10 mouse cellular contexts compared by ENCODE assay signal in genomic region chr4:45549514-45549913, GRCm38 (mm10). TPM values are rescaled to one million over a fixed set of nuclear protein-coding genes. Genes with fewer than 3 reads are reported as not detected.
DNase-seq lines count a peak whose midpoint lies in the region; ATAC-seq lines count a peak whose summit lies in the region.
"Had no signal": no experiment of that assay in that cellular context is flagged by ENCODE, and none has a peak within 500 bp of the region (broad histone marks: within the 10 kb centered on the region; RNA-seq: fewer than 3 reads in every experiment).

No protein-coding gene starts in this region.

- H3K27me3 ChIP-seq in forebrain, embryonic 11.5 days (ENCODE audit: control insufficient read depth, insufficient read depth, low read length) = no peaks in the 10 kb centered on the region
- H3K27me3 ChIP-seq in forebrain, embryonic 10.5 days (ENCODE audit: poor library complexity, severe bottlenecking) = no peaks in the 10 kb centered on the region
- no peaks in the 10 kb centered on the region for H3K27me3 ChIP-seq in embryonic facial prominence, embryonic 10.5 days (replicated peaks; ENCODE audit: low read depth, poor library complexity, severe bottlenecking)
- H3K27me3 ChIP-seq: heart, embryonic 15.5 days; neural tube, embryonic 12.5 days had no signal

- H3K4me3 ChIP-seq in forebrain, embryonic 11.5 days (ENCODE audit: low read depth, low read length) = no peak overlapping the region
- no peak overlapping the region for H3K4me3 ChIP-seq in forebrain, embryonic 10.5 days
- H3K4me3 ChIP-seq in embryonic facial prominence, embryonic 10.5 days = no peak overlapping the region
- H3K4me3 ChIP-seq: heart, embryonic 15.5 days; neural tube, embryonic 12.5 days had no signal

- 77% methylated on average over 5 of the region's 5 CpGs for WGBS in forebrain, embryonic 11.5 days
- WGBS in forebrain, embryonic 10.5 days = 76% methylated on average over 5 of the region's 5 CpGs
- WGBS in embryonic facial prominence, embryonic 10.5 days = 69% methylated on average over 5 of the region's 5 CpGs

- no peaks in the 10 kb centered on the region for H3K9me3 ChIP-seq in forebrain, embryonic 11.5 days (ENCODE audit: control insufficient read depth, low read length)
- no peaks in the 10 kb centered on the region for H3K9me3 ChIP-seq in forebrain, embryonic 10.5 days
- H3K9me3 ChIP-seq in embryonic facial prominence, embryonic 10.5 days = no peaks in the 10 kb centered on the region
- H3K9me3 ChIP-seq: heart, embryonic 15.5 days; neural tube, embryonic 12.5 days had no signal

- DNase-seq in forebrain, embryonic 11.5 days (ENCODE audit: low spot score) = peak; percentile 54
- no peak for DNase-seq in forebrain, embryonic 10.5 days (ENCODE audit: extremely low spot score, low spot score)
- peak; percentile 21 for DNase-seq in ovary, postnatal 14 days (ENCODE audit: low spot score)
- DNase-seq in ovary, postnatal 10 days (ENCODE audit: low spot score) = no peak
- DNase-seq in embryonic facial prominence, embryonic 10.5 days (ENCODE audit: low spot score) = peak; percentile 25
- no peak for DNase-seq in right cerebral cortex, postnatal 10 days (ENCODE audit: low spot score in 2 of 2)
- no peak for DNase-seq in layer of hippocampus, adult 11-12 months (ENCODE audit: low spot score)

- H3K9ac ChIP-seq in forebrain, embryonic 11.5 days (ENCODE audit: low read length) = no peak overlapping the region
- H3K9ac ChIP-seq: heart, embryonic 15.5 days; neural tube, embryonic 12.5 days had no signal

- peaks cover 6% of the 10 kb centered on the region; the same call in 1 of the 2 replicates for H3K4me1 ChIP-seq in forebrain, embryonic 11.5 days (replicated peaks; ENCODE audit: control insufficient read depth, insufficient read depth, low read length)
- H3K4me1 ChIP-seq in forebrain, embryonic 10.5 days = peaks cover 32% of the 10 kb centered on the region
- H3K4me1 ChIP-seq in embryonic facial prominence, embryonic 10.5 days = 0 out of 2 replicates have a peak, but pooled peaks cover 14% of the 10 kb centered on the region
- H3K4me1 ChIP-seq: heart, embryonic 15.5 days had no signal

- H3K27ac ChIP-seq in forebrain, embryonic 11.5 days (ENCODE audit: low read depth, low read length) = no peak overlapping the region
- H3K27ac ChIP-seq in forebrain, embryonic 10.5 days = no peak overlapping the region
- no peak overlapping the region for H3K27ac ChIP-seq in embryonic facial prominence, embryonic 10.5 days (replicated peaks)
- H3K27ac ChIP-seq: heart, embryonic 15.5 days; neural tube, embryonic 12.5 days had no signal

- H3K4me2 ChIP-seq in forebrain, embryonic 11.5 days (ENCODE audit: low read depth, low read length, severe bottlenecking) = no peak overlapping the region
- H3K4me2 ChIP-seq: heart, embryonic 15.5 days; neural tube, embryonic 12.5 days had no signal

- no peak for ATAC-seq in forebrain, embryonic 11.5 days (replicated peaks; ENCODE audit: low FRiP score)
- ATAC-seq in megakaryocyte progenitor cell, adult 5-6 weeks (replicated peaks; ENCODE audit: poor library complexity) = peak; percentile 75

- H3K36me3 ChIP-seq in forebrain, embryonic 11.5 days (ENCODE audit: control insufficient read depth, insufficient read depth, low read length) = no peaks in the 10 kb centered on the region
- no peaks in the 10 kb centered on the region for H3K36me3 ChIP-seq in forebrain, embryonic 10.5 days (replicated peaks)
- no peaks in the 10 kb centered on the region for H3K36me3 ChIP-seq in embryonic facial prominence, embryonic 10.5 days (replicated peaks)
- H3K36me3 ChIP-seq: heart, embryonic 15.5 days; neural tube, embryonic 12.5 days had no signal

RNA-seq across cellular contexts. Expression of gene Shb, which starts 17.2 kb away (rescaled TPM):
- 8.2 and 9.7 TPM in 2 replicates for polyA plus RNA-seq in forebrain, embryonic 11.5 days (2014; fragmentation: Nextera tagmentation; extraction: Ambion mirVana)
- polyA plus RNA-seq in forebrain, embryonic 10.5 days (2016; fragmentation: Nextera tagmentation; extraction: Ambion mirVana) = 2.8 and 3.0 TPM in 2 replicates
- polyA plus RNA-seq in embryonic facial prominence, embryonic 10.5 days (2016; fragmentation: Nextera tagmentation; extraction: Ambion mirVana) = 3.9 and 4.9 TPM in 2 replicates
- total RNA-seq in megakaryocyte progenitor cell, adult 5-6 weeks (2015) = 1.5 TPM in 2 replicates
- total RNA-seq in megakaryocyte progenitor cell, adult 5-6 weeks (2017) = 2.0 and 2.8 TPM in 2 replicates

Comparison
In these comparisons a context has a peak if more than half of its experiments do, and no peak if none do; other contexts are left out.
1. DNase-seq: peak in forebrain, embryonic 11.5 days (single experiment), ovary, postnatal 14 days (single experiment) and embryonic facial prominence, embryonic 10.5 days (single experiment); none in forebrain, embryonic 10.5 days (single experiment), ovary, postnatal 10 days (single experiment), right cerebral cortex, postnatal 10 days (0 of 2) and layer of hippocampus, adult 11-12 months (single experiment).